Mouse (Mus musculus) neutrophil, adult 5-6 weeks (primary cell): ENCODE data around the gene Rere. TPM values are rescaled to one million over a fixed set of nuclear protein-coding genes. Genes with fewer than 3 reads are reported as not detected.
"Not testable (repeated sequence)": the region's sequence is repeated elsewhere in the genome, so short reads cannot be mapped to it uniquely, and the experiment has no call there.

Experiments
- ATAC-seq: fragments of 151-379, 151-347 bp; 2 replicates; pipeline ENCODE4 v1.8.0; 2017; ENCODE audit warnings: mild to moderate bottlenecking, moderate TSS enrichment; ENCODE audit not compliant: insufficient number of reproducible peaks, poor library complexity, low FRiP score, severe bottlenecking; ENCODE audit errors: extremely low read depth
- total RNA-seq: library from RNA; stranded (forward); fragments of 200-1000 nt; gene quantifications from 2 replicates; pipeline ENCODE4 v1.2.3, GENCODE M21; 2017

Rere gene
- total RNA-seq, 1 experiment from 2014 or later = 59.4 TPM

- no peak for ATAC-seq
Measured at GRCm38 (mm10) chr4:150470674-150471328, 189.4 kb downstream of the Rere start.

GRCm38 (mm10) chr4:150472751-150473436, 191.4 kb downstream of the Rere start:
- ATAC-seq = peak; percentile 26; the same call in 1 of the 2 replicates

DNA sequence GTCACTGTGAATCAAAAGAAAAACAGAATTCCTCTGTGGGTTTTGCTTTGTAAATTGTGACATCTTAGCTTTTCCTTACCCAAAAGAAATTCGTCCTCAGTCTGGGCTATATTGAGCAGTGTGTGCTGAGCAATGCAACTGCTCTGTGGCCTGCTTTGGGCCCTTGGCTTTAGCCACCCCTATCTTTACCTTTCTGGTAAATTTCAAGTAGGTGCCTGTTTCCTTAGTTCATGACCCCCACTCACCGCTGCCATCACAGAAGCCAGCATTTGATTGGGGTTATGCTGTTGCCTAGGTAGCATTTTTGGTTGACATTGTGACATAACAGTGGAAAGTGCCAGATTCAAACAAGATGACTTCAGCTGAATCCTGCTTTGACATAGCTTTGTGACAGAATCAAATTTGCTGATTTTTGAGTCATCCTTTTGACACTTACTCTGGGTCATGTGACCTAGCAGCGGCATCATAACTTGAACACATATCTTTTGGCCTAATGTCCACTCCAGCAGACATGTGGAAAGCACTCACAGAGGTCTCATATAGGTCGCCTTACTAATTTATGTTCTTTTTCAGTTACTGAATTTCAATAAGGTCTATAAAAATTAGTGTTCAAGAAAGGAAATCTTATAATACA, 192.1 kb downstream of the Rere start:
- ATAC-seq = no peak

GRCm38 (mm10) chr4:150474086-150474485, 192.6 kb downstream of the Rere start:
- ATAC-seq = no peak

DNA sequence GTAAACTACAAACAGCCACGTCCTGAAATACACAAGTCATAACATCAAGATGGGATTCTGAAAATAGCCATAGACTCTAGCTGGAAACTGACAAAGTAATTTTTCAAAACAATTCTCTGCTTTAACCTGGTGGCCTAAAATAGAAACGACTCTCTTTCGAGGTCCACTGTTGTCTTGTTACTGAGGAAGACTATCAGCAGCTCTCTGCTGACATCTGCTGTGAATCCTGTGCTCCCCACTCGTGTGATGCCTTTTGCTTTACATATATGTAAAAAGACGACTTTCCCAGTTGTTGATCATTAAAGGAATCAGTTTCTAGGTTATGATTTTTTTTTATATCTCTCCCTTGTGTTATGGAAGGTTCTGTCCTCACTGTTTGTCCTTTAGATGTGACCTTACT, 194.8 kb downstream of the Rere start:
- no peak for ATAC-seq

DNA sequence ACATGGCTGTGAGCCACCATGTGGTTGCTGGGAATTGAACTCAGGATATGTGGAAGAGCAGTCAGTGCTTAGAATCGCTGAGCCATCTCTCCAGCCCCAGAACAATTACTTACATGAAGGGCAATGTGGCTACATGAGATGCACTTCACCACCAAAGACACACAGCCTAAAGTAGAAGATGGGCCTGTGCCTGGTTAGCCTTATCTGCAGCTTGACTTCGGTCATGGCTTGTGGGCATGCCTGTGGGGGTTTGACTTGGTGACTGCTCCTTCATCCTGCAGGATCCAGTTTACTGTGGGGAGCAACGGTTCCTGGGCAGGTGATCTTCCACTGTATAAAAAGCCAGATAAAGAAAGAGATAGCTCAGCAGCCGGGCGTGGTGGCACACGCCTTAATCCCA, 196.6 kb downstream of the Rere start:
- ATAC-seq = no peak

DNA sequence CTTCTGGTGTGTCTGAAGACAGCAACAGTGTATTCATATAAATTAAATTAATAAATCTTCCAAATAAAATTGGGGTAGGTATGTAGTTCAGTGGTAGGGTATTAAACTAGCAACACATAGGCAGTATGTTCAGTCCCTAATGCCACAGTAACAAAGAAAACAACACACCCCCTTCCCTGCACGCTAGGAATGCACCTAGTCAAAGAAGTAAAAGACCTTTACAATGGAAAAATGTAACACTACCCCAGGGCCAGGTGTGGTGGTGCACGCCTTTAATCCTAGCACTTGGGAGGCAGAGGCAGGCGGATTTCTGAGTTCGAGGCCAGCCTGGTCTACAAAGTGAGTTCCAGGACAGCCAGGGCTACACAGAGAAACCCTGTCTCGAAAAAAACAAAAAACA, 201.6 kb downstream of the Rere start:
- ATAC-seq = not testable (repeated sequence)

- ATAC-seq = peak; percentile 87
Measured at GRCm38 (mm10) chr4:150486097-150486496, 204.7 kb downstream of the Rere start.

- ATAC-seq = no peak
Measured at GRCm38 (mm10) chr4:150487109-150487508, 205.7 kb downstream of the Rere start.

DNA sequence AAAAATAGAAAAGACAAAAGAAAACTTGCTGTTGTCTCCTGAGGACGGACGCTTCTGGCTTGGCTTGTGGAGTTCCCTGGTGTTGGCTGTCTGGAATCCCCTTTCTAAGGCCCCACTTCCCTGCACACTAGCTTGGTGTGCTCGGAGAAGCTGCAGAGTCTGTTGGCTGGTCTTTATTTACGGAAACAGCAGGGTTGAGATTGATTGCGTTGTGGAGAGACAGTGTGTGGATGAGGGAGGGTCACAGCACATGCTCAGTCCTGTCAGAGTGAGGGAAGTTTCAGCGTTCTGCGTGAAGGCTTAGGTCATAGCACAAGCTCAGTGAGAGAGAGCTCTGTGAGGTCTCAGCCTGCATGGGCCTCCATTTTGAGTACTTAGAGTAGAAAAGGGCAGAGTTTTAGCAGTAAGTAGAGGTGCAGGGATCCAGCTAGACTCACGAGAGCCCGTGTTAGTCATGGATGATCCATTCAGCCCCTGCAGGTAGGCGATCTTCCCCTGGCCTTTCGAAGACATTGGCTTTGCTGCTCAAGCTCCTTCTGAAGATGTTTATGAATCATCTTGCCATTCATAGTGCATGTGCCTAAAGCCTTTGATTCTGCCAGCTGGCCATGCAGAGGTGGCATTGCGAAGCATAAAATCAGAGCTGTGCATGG, 206.8 kb downstream of the Rere start:
- peak; percentile 58; the same call in 1 of the 2 replicates for ATAC-seq

GRCm38 (mm10) chr4:150488767-150489166, 207.3 kb downstream of the Rere start:
- ATAC-seq = 0 out of 2 replicates have a peak, but pooled peaks have one; percentile 13

DNA sequence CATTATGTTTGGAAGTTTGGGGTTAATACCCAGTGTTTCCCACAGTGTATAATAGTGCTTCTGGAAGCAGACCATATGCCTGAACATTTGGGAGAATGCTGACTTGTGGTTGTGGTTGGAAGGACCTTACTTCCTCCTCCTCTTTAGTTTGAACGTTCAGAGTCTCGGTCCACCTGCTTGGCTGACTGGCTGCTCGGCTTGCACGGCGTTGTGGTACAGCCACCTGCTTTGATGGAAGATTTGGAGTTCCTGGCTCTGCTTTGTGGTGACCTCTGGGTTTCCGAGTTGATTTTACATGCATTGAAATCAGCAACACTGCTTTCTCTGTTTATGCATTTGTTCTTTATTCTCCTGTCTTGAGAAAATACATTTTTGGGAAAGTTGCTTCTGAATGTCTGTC, 208.6 kb downstream of the Rere start:
- no peak for ATAC-seq

DNA sequence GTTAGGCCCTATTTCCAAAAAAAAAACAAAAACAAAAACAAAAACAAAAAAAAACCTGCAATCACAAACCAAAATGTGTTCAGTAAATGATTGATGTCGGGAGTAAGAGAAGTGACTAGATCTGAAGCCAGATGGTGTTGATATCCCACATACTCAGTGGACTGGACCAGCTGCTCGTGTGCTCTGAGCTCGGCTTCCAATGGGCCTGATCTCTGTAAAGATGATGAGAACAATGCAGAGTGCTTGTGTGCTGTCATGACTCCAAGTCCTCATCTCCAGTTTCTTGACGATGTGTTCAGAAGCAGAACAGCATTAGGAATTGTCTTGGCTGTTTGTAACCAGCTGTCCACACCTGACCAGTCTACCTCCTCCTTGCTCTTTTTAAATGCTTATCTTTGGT, 210.3 kb downstream of the Rere start:
- ATAC-seq = no peak

DNA sequence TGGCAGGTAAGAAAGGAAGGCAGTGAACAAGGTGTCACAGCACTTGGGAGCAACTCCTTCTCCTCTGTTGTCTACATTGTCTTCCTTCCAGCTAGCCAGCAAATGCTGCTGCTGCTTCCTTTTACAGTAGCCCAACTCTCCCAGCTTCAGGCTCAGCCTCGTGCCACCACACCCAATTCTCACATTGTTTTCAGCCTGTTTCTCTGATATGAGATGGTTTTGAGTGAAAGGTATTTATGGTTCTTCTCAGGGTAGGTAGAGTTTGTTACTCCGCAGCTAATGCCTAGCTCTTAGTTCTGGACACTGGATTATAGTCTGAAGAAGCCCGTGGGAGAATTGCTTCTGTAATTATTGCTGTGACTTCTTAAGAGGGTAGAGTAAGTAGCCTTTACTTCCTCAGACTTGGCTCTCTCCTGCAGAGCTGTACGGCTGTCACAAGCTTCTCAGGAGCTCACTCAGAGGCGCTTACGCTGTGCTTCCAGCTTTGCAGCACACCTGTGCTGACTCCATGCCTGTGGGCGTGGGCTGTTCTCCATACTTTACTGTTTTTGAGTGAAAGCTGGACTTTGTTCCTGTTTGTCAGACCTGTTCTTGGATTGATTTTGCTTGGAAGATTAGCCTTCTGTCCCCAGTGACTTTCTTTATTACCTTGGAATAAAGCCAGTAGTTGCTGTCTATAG, 212.0 kb downstream of the Rere start:
- no peak for ATAC-seq

- not testable (repeated sequence) for ATAC-seq
Measured at GRCm38 (mm10) chr4:150493938-150494330, 212.5 kb downstream of the Rere start.

GRCm38 (mm10) chr4:150495568-150495967, 214.1 kb downstream of the Rere start:
- ATAC-seq = no peak

GRCm38 (mm10) chr4:150504304-150505021, 223.0 kb downstream of the Rere start:
- ATAC-seq = no peak

DNA sequence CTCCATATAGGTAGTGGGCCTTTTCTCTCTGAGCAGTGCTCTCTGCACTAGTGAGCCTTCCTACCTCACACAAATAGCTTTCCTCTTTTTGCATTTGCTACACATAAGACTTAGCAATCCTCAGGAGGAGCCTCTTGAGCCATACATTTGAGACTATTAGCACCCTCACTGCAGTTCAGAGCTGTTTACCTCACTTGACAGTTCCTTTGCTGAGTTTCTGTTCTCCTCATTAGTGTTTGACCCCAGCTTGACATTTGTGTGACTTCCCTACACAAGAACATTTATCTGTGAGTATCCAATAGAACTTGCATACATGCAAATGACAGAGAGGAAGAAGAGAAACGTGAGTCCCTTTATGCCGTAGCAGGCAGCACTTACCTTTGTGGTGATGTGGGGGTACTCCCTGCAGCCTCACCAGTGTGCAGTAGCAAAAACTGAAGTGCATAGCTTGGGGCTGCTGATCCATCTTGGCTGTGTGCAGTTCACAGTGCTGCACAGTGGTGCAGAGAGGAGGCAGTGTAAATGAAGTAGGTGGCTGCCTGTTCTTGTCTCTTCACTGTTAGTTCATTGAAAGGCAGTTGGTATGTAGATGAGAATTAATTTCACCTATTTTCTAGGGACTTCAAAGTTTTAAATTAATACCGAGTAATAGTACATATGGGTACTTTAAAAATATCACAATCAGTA, 227.7 kb downstream of the Rere start:
- ATAC-seq = peak; percentile 70; the same call in 1 of the 2 replicates
